Mouse (Mus musculus) neural tube, embryonic 15.5 days (tissue): ENCODE results near the gene Rgs13. TPM values are rescaled to one million over a fixed set of nuclear protein-coding genes. Genes with fewer than 3 reads are reported as not detected.
"Not testable (repeated sequence)": the region's sequence is repeated elsewhere in the genome, so short reads cannot be mapped to it uniquely, and the experiment has no call there.

Experiments used
- ATAC-seq: fragments of 200-750 bp; cut with Nextera tagmentation; 2 replicates; pipeline ENCODE4 v1.8.0; 2017; ENCODE audit warnings: mild to moderate bottlenecking, moderate TSS enrichment, moderate library complexity; ENCODE audit not compliant: low FRiP score
- H3K27ac ChIP-seq: fragments of 300-500 bp; sonication (generic); replicated peaks from 2 replicates; pipeline ENCODE4 v1.5.1; 2015; ENCODE audit warnings: mild to moderate bottlenecking, inconsistent platforms
- H3K27me3 ChIP-seq: fragments of 300-500 bp; sonication (generic); replicated peaks from 2 replicates; pipeline ENCODE4 v1.6.1; 2015; ENCODE audit warnings: inconsistent platforms
- H3K36me3 ChIP-seq: fragments of 300-500 bp; sonication (generic); 2 replicates; pipeline ENCODE4 v1.6.1; 2015; ENCODE audit warnings: inconsistent platforms
- H3K4me1 ChIP-seq: fragments of 300-500 bp; sonication (generic); 2 replicates; pipeline ENCODE4 v1.6.1; 2015; ENCODE audit warnings: inconsistent platforms
- H3K4me2 ChIP-seq: fragments of 300-500 bp; sonication (generic); 2 replicates; pipeline ENCODE4 v1.6.1; 2015; ENCODE audit warnings: inconsistent platforms, mild to moderate bottlenecking, moderate library complexity
- H3K4me3 ChIP-seq: fragments of 300-500 bp; sonication (generic); replicated peaks from 2 replicates; pipeline ENCODE4 v1.5.1; 2015; ENCODE audit warnings: mild to moderate bottlenecking, inconsistent platforms
- H3K9ac ChIP-seq: fragments of 300-500 bp; sonication (generic); replicated peaks from 2 replicates; pipeline ENCODE4 v1.6.1; 2015; ENCODE audit warnings: mild to moderate bottlenecking, inconsistent platforms
- H3K9me3 ChIP-seq: fragments of 300-500 bp; sonication (generic); replicated peaks from 2 replicates; pipeline ENCODE4 v1.6.1; 2016; ENCODE audit warnings: inconsistent platforms
- WGBS: fragments of 180-500 bp; shearing (Covaris S2); methylation state at CpG from one replicate; pipeline ENCODE4 v1.1.7; 2015; ENCODE audit warnings: mixed read lengths; 5-methylcytosine and 5-hydroxymethylcytosine counted together
- polyA plus RNA-seq: library from polyadenylated mRNA; unstranded; fragments of >200 nt; fragmentation: Nextera tagmentation; extraction: Ambion mirVana; gene quantifications from 2 replicates; pipeline ENCODE4 v1.2.1, GENCODE M21; 2015

Gene Rgs13
- polyA plus RNA-seq, 1 experiment from 2014 or later = 0.17 TPM

DNA sequence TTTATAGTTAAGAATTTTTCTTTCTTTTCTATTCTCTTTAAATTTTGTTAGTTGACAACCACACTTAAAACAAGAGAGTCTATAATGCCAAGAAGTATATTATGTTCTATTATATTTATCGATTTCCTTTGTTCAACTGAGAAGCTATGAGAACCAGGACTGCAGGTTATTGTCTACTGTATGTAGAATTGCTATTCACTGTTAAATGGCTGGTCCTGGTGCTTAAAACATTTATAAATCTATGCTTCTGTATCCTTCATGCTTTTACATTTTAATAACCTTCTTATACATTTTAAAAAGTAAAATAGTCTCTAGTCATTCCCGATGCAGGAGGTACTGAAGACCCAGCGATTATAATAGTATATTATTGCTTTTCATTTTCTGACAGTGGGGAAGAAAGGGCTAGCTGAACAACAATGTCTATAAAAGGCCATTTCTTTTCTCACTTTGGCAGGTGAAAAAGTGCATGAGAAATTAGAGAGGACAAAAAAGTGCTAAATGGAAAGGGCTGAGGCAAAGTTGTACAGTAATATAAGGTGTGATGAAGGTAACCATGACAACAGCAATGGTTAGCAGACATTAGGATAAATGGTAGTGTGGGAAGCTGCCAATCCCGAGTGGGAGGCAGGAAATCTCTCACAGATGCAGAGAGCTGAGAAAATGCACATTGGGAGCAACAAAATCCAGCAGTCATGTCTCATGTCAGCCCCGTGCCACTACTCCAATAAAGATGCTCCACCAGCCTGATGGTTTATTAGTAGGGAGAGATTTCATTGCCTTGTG, 25.6 kb downstream of the Rgs13 start:
- ATAC-seq = peak; percentile 93
- H3K9ac ChIP-seq = no peak overlapping the region

DNA sequence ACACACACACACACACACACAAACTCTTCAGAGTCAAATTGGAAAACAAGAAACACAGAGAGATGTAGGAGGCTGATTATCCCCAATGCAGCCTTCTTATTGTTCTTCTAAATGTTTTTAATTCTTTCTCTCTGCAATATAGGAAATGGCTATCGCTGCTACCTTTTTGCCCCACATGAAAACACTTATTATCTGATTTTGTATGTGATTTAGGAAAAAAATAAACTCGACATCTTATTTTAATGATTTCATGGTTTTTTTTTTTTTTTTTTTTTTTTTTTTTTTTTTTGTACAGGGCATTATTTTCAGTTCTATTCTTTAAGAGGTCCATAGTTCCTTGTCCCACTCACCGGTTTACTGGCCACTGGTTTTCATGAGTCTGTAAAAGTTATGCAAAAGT, 27.2 kb downstream of the Rgs13 start:
- H3K4me3 ChIP-seq = no peak overlapping the region
- WGBS = 87% methylated on average over 3 of the region's 3 CpGs
- no peaks in the 10 kb centered on the region for H3K9me3 ChIP-seq
- ATAC-seq = no peak
- no peaks in the 10 kb centered on the region for H3K27me3 ChIP-seq
- H3K9ac ChIP-seq = no peak overlapping the region
- H3K36me3 ChIP-seq = no peaks in the 10 kb centered on the region
- peaks cover 10% of the 10 kb centered on the region; the same call in 1 of the 2 replicates for H3K4me1 ChIP-seq
- H3K27ac ChIP-seq = no peak overlapping the region
- H3K4me2 ChIP-seq = no peak overlapping the region

More for the DNA sequence above, 25.6 kb downstream of the Rgs13 start:
- no peaks in the 10 kb centered on the region for H3K9me3 ChIP-seq
- H3K27ac ChIP-seq = peak overlapping the region; percentile 51
- WGBS = 47% methylated on average over 5 of the region's 5 CpGs
- no peaks in the 10 kb centered on the region for H3K36me3 ChIP-seq
- H3K4me2 ChIP-seq = no peak overlapping the region
- peaks cover 10% of the 10 kb centered on the region; the same call in 1 of the 2 replicates for H3K4me1 ChIP-seq
- no peak overlapping the region for H3K4me3 ChIP-seq
- H3K27me3 ChIP-seq = no peaks in the 10 kb centered on the region

DNA sequence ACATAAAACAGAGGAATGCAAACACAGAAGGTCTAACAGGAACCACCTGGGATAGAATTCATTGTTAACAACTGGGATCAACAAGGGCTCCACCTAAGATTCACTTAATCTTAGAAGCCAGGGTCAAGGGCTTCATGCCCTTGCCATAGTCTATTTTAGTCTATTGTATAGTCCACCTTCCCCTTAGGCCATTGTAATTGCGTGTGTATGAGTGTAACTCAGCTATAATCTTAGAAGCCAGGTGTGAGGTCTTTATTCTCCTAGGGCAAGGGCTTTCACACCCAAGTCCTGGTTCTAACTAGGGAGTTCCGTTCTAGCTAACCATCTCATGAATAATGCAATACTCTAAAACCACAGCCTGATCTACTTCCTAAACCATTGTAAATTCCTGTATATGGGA, 35.8 kb downstream of the Rgs13 start:
- H3K4me2 ChIP-seq, ATAC-seq, H3K27me3 ChIP-seq, H3K9ac ChIP-seq, H3K9me3 ChIP-seq, H3K4me3 ChIP-seq, H3K4me1 ChIP-seq, H3K36me3 ChIP-seq, H3K27ac ChIP-seq: not testable (repeated sequence)
- WGBS = 89% methylated on average over 2 of the region's 2 CpGs

DNA sequence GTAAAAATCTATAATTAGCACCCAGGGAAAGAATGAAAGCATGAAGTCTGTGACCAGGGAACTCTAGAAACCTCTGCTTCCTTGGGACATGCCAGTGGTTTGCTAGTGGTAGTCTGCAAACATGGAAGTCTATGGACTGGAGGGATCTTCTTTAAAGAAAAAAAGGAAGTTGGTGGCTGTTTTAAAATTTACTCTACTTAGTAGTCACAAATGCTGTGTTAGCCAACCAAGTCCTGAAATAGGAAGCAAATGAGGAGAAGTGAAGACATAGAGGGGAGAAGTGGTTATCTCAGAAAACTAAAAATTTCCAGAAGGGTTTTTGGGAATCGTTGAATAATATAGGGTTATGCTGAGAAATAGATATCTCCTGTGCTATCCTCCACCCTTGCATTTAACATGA, 37.3 kb downstream of the Rgs13 start:
- no peak overlapping the region for H3K9ac ChIP-seq
- H3K27me3 ChIP-seq = no peaks in the 10 kb centered on the region
- WGBS = 94% methylated on average over 1 of the region's 1 CpGs
- no peaks in the 10 kb centered on the region for H3K4me1 ChIP-seq
- no peak overlapping the region for H3K4me3 ChIP-seq
- H3K4me2 ChIP-seq = no peak overlapping the region
- no peak for ATAC-seq
- H3K9me3 ChIP-seq = no peaks in the 10 kb centered on the region
- H3K27ac ChIP-seq = no peak overlapping the region
- H3K36me3 ChIP-seq = no peaks in the 10 kb centered on the region

DNA sequence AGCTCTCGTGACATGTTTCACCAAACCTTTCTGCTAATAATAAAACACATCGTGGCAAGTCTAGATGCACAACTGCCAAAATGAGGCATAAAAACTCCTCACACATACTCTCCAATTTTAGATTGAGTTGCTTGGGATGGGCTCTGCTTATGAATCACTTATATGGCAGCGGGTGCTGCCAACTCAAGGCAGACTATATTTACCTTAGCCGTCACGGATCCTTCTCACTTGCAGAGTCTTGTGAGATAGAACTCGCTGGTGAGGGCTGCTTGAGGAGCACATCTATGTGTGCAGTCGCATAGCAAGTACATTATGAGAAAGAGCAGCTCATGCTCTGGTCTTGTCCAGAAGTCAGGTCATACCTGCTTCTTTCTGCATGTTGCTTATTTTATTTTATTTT, 49.2 kb downstream of the Rgs13 start:
- Histone ChIP-seq H3K27ac (no peak overlapping the region), H3K4me2 (no peak overlapping the region), H3K9ac (no peak overlapping the region), H3K27me3 (no peaks in the 10 kb centered on the region), H3K9me3 (no peaks in the 10 kb centered on the region), H3K36me3 (no peaks in the 10 kb centered on the region), H3K4me1 (no peaks in the 10 kb centered on the region), H3K4me3 (no peak overlapping the region)
- no peak for ATAC-seq
- 89% methylated on average over 7 of the region's 7 CpGs for WGBS

DNA sequence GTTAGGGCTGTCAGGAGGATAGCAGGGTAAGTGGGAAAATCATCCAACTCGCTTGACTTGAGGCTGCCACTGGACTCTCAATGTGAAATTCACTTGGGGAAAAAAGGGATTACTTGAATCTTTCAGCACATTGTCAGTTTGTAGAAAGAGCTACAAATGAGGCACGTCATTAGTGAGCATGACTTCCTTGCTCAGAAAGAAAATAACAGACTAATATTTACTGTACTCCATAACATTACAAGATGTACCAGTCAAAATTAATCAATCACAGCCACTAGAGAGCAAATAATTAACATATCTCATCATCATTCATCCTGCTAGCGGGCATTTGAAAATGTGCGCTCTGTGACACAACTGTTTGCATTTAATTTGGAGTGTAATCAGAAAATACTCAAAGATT, 57.1 kb downstream of the Rgs13 start:
- H3K4me2 ChIP-seq = no peak overlapping the region
- no peaks in the 10 kb centered on the region for H3K36me3 ChIP-seq
- no peak overlapping the region for H3K9ac ChIP-seq
- no peaks in the 10 kb centered on the region for H3K4me1 ChIP-seq
- H3K27me3 ChIP-seq = no peaks in the 10 kb centered on the region
- 85% methylated on average over 4 of the region's 4 CpGs for WGBS
- ATAC-seq = no peak
- no peak overlapping the region for H3K27ac ChIP-seq
- no peak overlapping the region for H3K4me3 ChIP-seq
- H3K9me3 ChIP-seq = no peaks in the 10 kb centered on the region

DNA sequence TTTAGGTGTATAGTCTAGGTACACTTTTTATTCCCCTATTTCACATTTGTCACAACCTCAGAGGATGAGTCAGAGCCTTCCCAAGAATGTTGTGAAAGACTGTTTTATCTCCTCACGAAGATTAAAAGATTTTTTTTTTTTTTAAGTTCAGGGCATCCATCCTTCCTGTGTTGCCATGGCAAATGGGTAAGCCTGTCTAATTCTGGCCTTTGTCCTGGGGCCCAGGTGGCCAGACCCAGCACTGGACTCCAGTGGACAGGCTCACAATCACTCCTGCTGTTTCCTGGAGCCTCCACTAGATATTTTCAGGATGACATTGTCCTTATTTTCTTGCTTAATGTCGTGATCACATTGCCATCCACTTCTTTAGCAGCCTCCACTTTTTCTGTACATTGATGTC, 57.7 kb downstream of the Rgs13 start:
- Histone ChIP-seq H3K4me3 (no peak overlapping the region), H3K4me1 (no peaks in the 10 kb centered on the region), H3K4me2 (no peak overlapping the region), H3K27me3 (no peaks in the 10 kb centered on the region), H3K9ac (no peak overlapping the region), H3K36me3 (no peaks in the 10 kb centered on the region), H3K9me3 (no peaks in the 10 kb centered on the region), H3K27ac (no peak overlapping the region)
- no peak for ATAC-seq
- 59% methylated on average over 2 of the region's 2 CpGs for WGBS

DNA sequence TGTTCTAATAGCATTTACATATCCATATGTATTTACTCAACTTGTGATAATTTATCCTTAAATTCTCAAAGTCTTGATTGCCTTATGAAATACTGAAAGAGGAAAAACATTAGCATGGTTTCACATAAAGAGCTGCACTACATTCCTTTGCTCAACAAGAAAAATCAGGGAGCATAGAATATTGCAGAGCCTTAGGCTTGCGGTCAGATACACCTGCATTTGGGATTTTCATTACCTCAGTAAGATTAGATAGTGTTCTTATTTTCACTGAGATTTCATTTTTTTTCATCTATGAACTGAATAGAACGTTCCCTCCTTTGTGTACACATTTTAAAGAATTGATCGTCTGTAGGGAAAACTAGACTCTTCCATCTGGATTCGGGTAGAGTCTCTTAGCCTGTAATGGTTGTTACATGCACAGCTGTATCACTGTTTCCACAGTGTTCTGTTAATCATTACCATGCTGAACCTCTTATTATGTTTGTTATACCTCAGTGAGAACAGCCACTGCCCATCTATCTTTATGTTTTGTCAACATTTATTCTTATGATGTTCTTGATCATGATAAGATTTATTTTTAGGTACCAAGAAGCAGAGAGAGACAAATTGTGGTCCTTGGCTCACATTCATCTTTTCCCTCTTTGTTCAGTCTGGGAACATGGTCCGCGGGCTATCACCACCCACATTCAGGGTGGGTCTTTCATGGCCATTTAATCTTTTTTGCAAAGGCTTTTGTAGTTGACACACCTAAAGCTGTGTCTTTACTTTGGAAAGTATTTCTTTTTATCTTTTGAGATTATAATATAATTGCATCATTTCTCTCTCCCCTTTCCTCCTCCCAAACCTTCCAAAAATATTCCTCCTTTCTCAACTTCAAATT, 61.1 kb downstream of the Rgs13 start:
- whole genome bisulfite sequencing = 83% methylated on average over 6 of the region's 6 CpGs
- ATAC-seq = no peak

DNA sequence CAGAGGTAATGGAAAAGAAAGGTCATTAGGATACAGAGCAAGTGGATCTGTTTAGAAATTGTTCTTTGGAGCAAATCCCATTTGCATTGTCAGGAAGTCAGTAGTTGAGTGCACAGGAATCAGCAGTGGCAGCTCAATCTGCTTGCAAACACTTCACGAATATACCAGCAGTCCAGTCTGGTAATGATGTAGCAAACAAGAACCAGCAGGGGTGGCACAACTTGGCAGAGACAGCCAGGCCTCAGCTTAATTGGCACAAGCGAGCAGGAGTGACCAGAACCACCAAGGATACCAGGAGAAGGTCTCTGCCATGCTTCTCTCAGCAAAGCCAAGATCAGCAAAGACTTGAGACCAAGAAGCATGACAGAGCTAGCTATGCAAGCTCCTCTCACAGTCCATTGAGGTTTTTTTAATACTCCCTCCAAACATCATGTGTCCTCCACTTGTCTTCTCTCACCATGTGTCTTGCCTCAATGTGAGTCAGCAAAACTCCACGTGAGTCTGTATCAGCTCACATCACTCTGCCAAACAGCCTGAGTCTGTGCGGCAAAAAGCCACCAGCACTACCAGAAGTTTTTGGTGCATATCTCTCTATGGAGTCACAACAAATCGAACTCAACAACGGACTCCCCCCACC, 63.6 kb downstream of the Rgs13 start:
- Histone ChIP-seq H3K27me3 (no peaks in the 10 kb centered on the region), H3K4me1 (no peaks in the 10 kb centered on the region), H3K9me3 (no peaks in the 10 kb centered on the region), H3K9ac (no peak overlapping the region), H3K36me3 (no peaks in the 10 kb centered on the region), H3K27ac (no peak overlapping the region), H3K4me3 (no peak overlapping the region), H3K4me2 (no peak overlapping the region)
- ATAC-seq = no peak
- WGBS = 85% methylated on average over 6 of the region's 6 CpGs

More for the DNA sequence above, 61.1 kb downstream of the Rgs13 start:
- Histone ChIP-seq H3K27ac (no peak overlapping the region), H3K27me3 (no peaks in the 10 kb centered on the region), H3K36me3 (no peaks in the 10 kb centered on the region), H3K9ac (no peak overlapping the region), H3K4me1 (no peaks in the 10 kb centered on the region), H3K4me2 (no peak overlapping the region), H3K4me3 (no peak overlapping the region), H3K9me3 (no peaks in the 10 kb centered on the region)

DNA sequence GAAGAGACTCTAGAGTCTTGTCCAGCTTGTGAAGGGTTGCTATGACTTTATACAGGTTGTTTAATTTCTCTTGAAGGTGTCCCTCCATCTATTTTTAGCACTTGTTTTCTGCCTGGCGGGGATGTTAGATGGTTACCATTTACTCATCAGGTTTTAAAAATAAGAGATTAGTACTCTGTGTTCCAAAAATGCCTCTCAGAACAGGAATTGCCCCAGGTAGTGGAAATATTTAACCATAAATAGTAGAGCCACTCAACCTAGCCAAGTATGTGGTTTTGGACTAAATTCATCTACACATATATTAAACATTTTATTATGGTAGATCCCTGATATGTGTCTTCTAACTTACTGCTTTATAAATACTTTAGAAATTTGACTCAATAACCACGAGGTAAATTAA, 64.2 kb downstream of the Rgs13 start:
- H3K4me3 ChIP-seq = no peak overlapping the region
- ATAC-seq = no peak

DNA sequence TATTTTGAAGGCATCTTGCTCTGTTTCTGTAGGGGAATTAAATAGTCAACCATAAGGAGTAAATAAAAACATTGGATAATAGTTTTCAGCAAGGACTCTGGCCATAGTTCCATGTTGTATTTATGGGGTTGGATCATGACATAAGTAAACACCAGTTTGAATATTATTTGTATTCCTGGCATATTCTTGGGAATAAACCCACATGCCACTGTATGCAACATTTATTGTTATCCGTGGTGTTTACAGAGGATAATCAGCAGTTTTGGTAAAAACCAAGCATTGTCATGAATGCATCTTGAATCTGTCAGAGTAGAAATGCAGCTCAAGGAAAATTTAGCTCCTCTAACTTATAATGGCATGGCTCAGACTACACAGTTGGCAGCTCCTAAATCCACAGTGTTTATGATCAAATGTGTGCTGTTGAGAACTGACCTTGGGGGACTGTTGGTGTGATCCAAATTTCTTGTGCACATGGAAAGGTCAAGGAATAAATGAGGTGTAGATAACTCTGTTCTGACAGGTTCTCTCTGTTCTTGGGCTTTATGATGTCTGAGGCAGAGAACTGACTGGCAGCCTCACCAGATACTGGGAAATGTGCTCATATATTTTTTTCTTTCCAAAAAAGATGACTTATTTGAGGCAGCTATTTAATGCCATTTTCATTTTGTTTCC, 78.4 kb downstream of the Rgs13 start:
- Histone ChIP-seq H3K27ac (no peak overlapping the region), H3K36me3 (no peaks in the 10 kb centered on the region), H3K4me2 (no peak overlapping the region), H3K27me3 (no peaks in the 10 kb centered on the region), H3K4me3 (no peak overlapping the region), H3K4me1 (no peaks in the 10 kb centered on the region), H3K9me3 (no peaks in the 10 kb centered on the region), H3K9ac (no peak overlapping the region)
- ATAC-seq = no peak
- WGBS = 86% methylated on average over 1 of the region's 1 CpGs

More for the DNA sequence above, 64.2 kb downstream of the Rgs13 start:
- no peaks in the 10 kb centered on the region for H3K4me1 ChIP-seq
- H3K36me3 ChIP-seq = no peaks in the 10 kb centered on the region
- H3K9ac ChIP-seq = no peak overlapping the region
- no peak overlapping the region for H3K27ac ChIP-seq
- no peaks in the 10 kb centered on the region for H3K9me3 ChIP-seq
- no peaks in the 10 kb centered on the region for H3K27me3 ChIP-seq
- 69% methylated on average over 2 of the region's 2 CpGs for WGBS
- no peak overlapping the region for H3K4me2 ChIP-seq
